Mouse (Mus musculus) megakaryocyte, embryonic 14.5 days (primary cell): ENCODE data around the gene Optc.

ENCODE experiments used
- FLI1 ChIP-seq: IDR thresholded peaks from 2 replicates; pipeline ENCODE4 v1.6.1; 2012; ENCODE audit warnings: low read length, inconsistent platforms, mixed read lengths
- GATA1 ChIP-seq: IDR thresholded peaks from 3 replicates; pipeline ENCODE4 v1.6.1; 2012; ENCODE audit warnings: mixed read lengths, low read length, inconsistent platforms, borderline replicate concordance

DNA sequence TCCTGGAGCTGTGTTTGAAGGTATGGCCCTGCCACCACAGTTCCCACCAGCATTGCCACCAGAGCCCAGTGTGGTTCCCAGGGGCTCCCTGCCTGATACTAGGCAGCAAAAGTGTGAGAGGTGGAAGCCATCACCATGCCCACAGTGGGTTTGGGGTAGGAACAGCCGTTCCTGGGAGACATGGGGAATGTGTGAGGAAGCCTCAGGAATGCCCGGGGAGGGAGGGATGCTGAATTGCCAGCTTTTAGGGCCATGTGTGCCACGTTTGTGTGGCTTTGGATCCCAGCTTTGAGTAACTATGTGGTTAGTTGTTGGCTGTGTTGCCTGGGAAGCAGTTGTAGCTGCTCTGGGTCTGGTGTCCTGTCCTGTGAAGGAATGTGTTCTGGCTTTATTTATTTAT lies 34.1 kb upstream of the Optc start:
- no peak for TF ChIP-seq GATA1
- no peak for TF ChIP-seq FLI1
